Mouse (Mus musculus): Measurements from ENCODE around the gene Kat8. TPM values are rescaled to one million over a fixed set of nuclear protein-coding genes. Genes with fewer than 3 reads are reported as not detected.

Gene Kat8
- polyA plus RNA-seq, 1 experiment from 2014 or later = 42.8 TPM

DNA sequence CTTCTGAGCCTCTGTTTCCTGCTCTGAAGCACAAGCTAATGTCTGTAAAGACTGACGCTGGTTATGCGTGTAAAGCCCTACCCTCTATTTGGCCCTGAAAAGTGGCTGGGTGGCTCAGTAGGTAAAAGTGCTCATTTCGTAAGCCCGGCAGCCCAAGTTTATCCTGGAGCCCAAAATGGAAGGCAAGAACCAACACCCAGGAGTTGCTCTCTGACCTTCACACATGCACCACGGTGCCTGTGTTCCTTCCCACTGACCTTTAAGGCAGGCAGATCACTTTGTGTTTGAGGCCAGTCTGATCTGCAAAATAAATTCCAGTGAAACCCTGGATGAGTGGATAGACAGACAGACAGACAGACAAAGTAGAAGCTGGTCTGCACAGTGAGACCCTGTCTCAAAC lies 11.4 kb downstream of the Kat8 start:
- ATAC-seq (ENCODE audit: insufficient read depth) = no peak
- no peaks in the 10 kb centered on the region for H3K9me3 ChIP-seq (ENCODE audit: low read depth, low read length)
- no peak overlapping the region for H3K4me3 ChIP-seq (ENCODE audit: low read depth, low read length)
- TF ChIP-seq CTCF (IDR thresholded peaks at IDR 0.05; ENCODE audit: low read depth) = no peak
- WGBS = 80% methylated on average over 5 of the region's 5 CpGs
- H3K27me3 ChIP-seq (ENCODE audit: insufficient read depth, low read length) = peaks cover 5% of the 10 kb centered on the region; the same call in 1 of the 2 replicates
- no peak overlapping the region; the same call in 1 of the 2 replicates for H3K9ac ChIP-seq
- peaks cover 56% of the 10 kb centered on the region for H3K36me3 ChIP-seq (ENCODE audit: insufficient read depth)
- H3K4me1 ChIP-seq (ENCODE audit: insufficient read depth) = peaks cover 12% of the 10 kb centered on the region; the same call in 1 of the 2 replicates
- H3K4me2 ChIP-seq = no peak overlapping the region; the same call in 1 of the 2 replicates
- peak overlapping the region; percentile 71; the same call in 1 of the 2 replicates for H3K27ac ChIP-seq (ENCODE audit: low read depth)
- DNase-seq = no peak

DNA sequence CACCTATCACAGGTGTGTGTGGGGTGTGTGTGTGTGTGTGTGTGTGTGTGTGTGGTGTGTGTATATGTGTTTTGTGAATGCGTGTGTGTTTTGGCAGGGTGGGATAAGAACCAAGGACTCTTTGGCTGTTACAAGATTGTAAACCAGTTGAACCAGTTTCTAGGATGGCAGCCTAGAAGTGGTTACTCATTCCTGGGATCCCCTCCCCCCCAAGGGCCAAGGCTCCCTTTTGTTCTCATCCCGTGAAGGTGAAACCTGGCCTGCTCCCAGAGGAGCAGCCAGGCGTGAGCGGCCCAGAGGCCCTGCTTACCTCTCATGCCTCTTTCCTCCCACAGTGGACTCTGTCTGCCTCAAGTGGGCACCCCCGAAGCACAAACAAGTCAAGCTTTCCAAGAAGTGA lies 12.9 kb downstream of the Kat8 start:
- WGBS = 63% methylated on average over 5 of the region's 5 CpGs
- Histone ChIP-seq H3K4me3 (ENCODE audit: low read depth, low read length) (no peak overlapping the region), H3K36me3 (ENCODE audit: insufficient read depth) (peaks cover 54% of the 10 kb centered on the region), H3K27ac (ENCODE audit: low read depth) (peak overlapping the region; percentile 93), H3K9ac (peak overlapping the region; percentile 18; the same call in 1 of the 2 replicates), H3K9me3 (ENCODE audit: low read depth, low read length) (no peaks in the 10 kb centered on the region), H3K4me2 (peak overlapping the region; percentile 37; the same call in 1 of the 2 replicates), H3K4me1 (ENCODE audit: insufficient read depth) (peaks cover 12% of the 10 kb centered on the region; the same call in 1 of the 2 replicates), H3K27me3 (ENCODE audit: insufficient read depth, low read length) (peaks cover 5% of the 10 kb centered on the region; the same call in 1 of the 2 replicates)
- TF ChIP-seq CTCF (IDR thresholded peaks at IDR 0.05; ENCODE audit: low read depth) = no peak
- ATAC-seq (ENCODE audit: insufficient read depth) (peak; percentile 75), DNase-seq (peak; percentile 81)

DNA sequence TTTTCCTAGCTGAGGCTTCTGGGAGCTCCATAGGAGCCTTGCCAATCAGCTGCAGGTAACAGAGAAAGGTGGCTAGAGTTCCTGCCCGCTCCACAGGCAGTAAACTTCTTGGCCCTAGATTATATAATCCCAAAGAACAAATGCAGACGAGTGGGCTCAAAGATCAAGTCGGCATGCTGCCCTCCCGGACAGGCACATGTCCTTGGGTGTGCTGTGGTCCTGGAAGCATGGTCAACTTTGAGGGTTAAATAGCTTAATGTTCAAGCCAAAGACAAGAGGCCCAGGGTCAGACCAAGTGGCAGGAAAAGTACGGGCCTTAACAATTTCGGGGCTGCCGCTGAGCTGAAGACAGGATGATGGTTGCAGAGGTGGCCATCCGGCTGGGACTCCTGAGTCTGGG lies 13.8 kb downstream of the Kat8 start:
- DNase-seq (no peak), ATAC-seq (ENCODE audit: insufficient read depth) (no peak)
- H3K9ac ChIP-seq = peak overlapping the region; percentile 18; the same call in 1 of the 2 replicates
- peaks cover 12% of the 10 kb centered on the region; the same call in 1 of the 2 replicates for H3K4me1 ChIP-seq (ENCODE audit: insufficient read depth)
- H3K27ac ChIP-seq (ENCODE audit: low read depth) = peak overlapping the region; percentile 93
- 71% methylated on average over 8 of the region's 8 CpGs for whole genome bisulfite sequencing
- H3K4me2 ChIP-seq = peak overlapping the region; percentile 23; the same call in 1 of the 2 replicates
- no peak for TF ChIP-seq CTCF (IDR thresholded peaks at IDR 0.05; ENCODE audit: low read depth)
- H3K9me3 ChIP-seq (ENCODE audit: low read depth, low read length) = no peaks in the 10 kb centered on the region
- peaks cover 5% of the 10 kb centered on the region; the same call in 1 of the 2 replicates for H3K27me3 ChIP-seq (ENCODE audit: insufficient read depth, low read length)
- peaks cover 47% of the 10 kb centered on the region for H3K36me3 ChIP-seq (ENCODE audit: insufficient read depth)
- no peak overlapping the region for H3K4me3 ChIP-seq (ENCODE audit: low read depth, low read length)

DNA sequence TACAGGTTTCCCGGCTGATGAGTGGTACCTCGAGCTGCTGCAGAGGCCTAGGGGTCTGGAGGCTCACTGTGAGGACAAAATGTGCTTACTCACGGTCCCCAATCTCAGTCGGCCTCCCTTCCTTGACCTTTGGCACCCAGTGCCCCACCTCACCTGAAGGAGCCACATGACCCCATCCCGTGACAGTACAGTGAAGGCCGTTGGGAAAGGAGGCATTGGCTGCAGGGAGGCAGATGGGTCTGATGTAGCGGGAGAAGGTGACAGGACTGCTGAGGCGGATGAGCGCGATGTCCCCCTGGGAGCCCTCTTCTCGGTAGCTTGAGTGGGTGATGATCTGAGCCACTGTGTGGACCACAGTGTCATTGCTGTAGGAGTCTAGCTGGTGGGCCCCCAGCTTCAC lies 14.5 kb downstream of the Kat8 start:
- Histone ChIP-seq H3K9me3 (ENCODE audit: low read depth, low read length) (no peaks in the 10 kb centered on the region), H3K4me2 (no peak overlapping the region; the same call in 1 of the 2 replicates), H3K4me1 (ENCODE audit: insufficient read depth) (peaks cover 18% of the 10 kb centered on the region), H3K9ac (no peak overlapping the region), H3K27ac (ENCODE audit: low read depth) (peak overlapping the region; percentile 93; the same call in 1 of the 2 replicates), H3K36me3 (ENCODE audit: insufficient read depth) (peaks cover 47% of the 10 kb centered on the region), H3K4me3 (ENCODE audit: low read depth, low read length) (no peak overlapping the region), H3K27me3 (ENCODE audit: insufficient read depth, low read length) (peaks cover 5% of the 10 kb centered on the region; the same call in 1 of the 2 replicates)
- 77% methylated on average over 11 of the region's 11 CpGs for WGBS
- ATAC-seq (ENCODE audit: insufficient read depth) (no peak), DNase-seq (no peak)
- no peak for TF ChIP-seq CTCF (IDR thresholded peaks at IDR 0.05; ENCODE audit: low read depth)

DNA sequence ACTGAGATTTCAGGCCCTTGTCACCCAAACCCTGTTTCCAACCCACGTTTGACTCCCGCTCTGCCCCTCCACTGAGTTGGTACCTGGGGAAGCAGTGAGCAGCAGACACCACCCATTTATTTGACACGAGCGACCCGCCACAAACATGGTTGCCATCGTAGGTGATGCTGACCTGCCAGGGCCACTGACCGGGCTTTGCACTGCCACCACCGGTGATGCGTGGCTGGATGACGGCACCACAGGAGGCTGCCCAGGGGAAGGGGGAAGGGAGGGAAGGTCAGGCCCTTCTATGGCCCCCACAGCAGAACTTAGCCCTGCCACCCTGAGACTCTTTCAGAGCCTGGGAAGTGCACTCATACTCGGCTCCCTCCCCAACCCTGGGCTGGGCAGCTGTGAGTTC lies 15.4 kb downstream of the Kat8 start:
- 74% methylated on average over 11 of the region's 11 CpGs for WGBS
- no peaks in the 10 kb centered on the region for H3K9me3 ChIP-seq (ENCODE audit: low read depth, low read length)
- peaks cover 18% of the 10 kb centered on the region for H3K4me1 ChIP-seq (ENCODE audit: insufficient read depth)
- H3K27me3 ChIP-seq (ENCODE audit: insufficient read depth, low read length) = peaks cover 5% of the 10 kb centered on the region; the same call in 1 of the 2 replicates
- peak overlapping the region; percentile 42 for H3K4me3 ChIP-seq (ENCODE audit: low read depth, low read length)
- H3K4me2 ChIP-seq = peak overlapping the region; percentile 57
- TF ChIP-seq CTCF (IDR thresholded peaks at IDR 0.05; ENCODE audit: low read depth) = no peak
- ATAC-seq (ENCODE audit: insufficient read depth) (no peak), DNase-seq (no peak)
- peaks cover 44% of the 10 kb centered on the region for H3K36me3 ChIP-seq (ENCODE audit: insufficient read depth)
- no peak overlapping the region for H3K9ac ChIP-seq
- H3K27ac ChIP-seq (ENCODE audit: low read depth) = no peak overlapping the region

DNA sequence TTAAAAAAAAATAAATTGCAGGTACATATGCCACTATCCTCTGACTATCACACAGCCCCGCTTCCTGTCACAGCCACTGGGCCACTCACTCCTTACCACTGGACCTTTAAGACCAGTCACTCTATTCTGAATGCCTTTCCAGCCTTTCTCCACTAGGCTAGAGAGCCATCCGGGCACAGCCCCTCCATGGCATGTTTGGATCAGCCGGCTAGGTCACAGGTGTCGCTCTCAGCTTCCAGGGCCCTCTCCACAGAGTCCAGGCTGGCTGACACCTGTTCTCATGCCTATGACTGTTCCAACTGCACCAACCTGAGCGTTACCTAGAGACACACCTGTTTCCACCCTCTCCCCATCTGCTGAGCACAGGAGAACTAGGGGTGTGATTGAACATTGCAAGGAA lies 16.3 kb downstream of the Kat8 start:
- WGBS = 40% methylated on average over 5 of the region's 5 CpGs
- H3K27me3 ChIP-seq (ENCODE audit: insufficient read depth, low read length) = peaks cover 5% of the 10 kb centered on the region; the same call in 1 of the 2 replicates
- peak overlapping the region; percentile 54; the same call in 1 of the 2 replicates for H3K9ac ChIP-seq
- no peak for ATAC-seq (ENCODE audit: insufficient read depth)
- no peaks in the 10 kb centered on the region for H3K9me3 ChIP-seq (ENCODE audit: low read depth, low read length)
- H3K4me3 ChIP-seq (ENCODE audit: low read depth, low read length) = peak overlapping the region; percentile 42
- H3K4me2 ChIP-seq = peak overlapping the region; percentile 57
- peak; percentile 20; the same call in 1 of the 2 replicates for TF ChIP-seq CTCF (IDR thresholded peaks at IDR 0.05; ENCODE audit: low read depth)
- no peak for DNase-seq
- peak overlapping the region; percentile 74 for H3K27ac ChIP-seq (ENCODE audit: low read depth)
- peaks cover 12% of the 10 kb centered on the region for H3K4me1 ChIP-seq (ENCODE audit: insufficient read depth)
- H3K36me3 ChIP-seq (ENCODE audit: insufficient read depth) = peaks cover 35% of the 10 kb centered on the region

DNA sequence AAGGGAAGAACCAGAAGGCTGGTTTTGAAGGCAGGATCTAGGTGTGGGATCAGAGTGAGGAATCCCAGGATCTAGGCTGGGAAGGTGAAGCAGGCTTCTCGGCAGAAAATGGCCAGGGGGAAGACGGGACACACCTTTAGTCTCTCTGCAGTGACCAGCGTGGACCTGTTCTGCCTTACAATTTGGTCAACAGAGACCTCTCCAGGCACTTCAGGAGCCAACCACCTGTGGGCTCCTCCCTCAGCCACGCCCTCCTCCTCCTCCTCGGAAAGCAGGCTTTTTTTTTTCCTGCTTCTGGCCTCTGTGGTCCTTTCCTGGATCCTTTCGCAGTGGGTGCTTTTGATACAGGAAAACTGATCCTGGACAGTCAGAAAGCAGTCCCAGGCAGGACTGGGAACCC lies 17.6 kb downstream of the Kat8 start, which contains the start of gene Prss8:
Prss8 (minus strand) TSS at position 182 of the 400 bp plus-strand sequence.
- no peak for ATAC-seq (ENCODE audit: insufficient read depth)

More for the DNA sequence above, 17.6 kb downstream of the Kat8 start, which contains the start of gene Prss8:
- peak; percentile 69 for DNase-seq
- Histone ChIP-seq H3K4me3 (ENCODE audit: low read depth, low read length) (peak within 1 kb of the TSS; percentile 42), H3K9ac (peak within 1 kb of the TSS; percentile 54), H3K4me2 (peak within 1 kb of the TSS; percentile 57), H3K27me3 (ENCODE audit: insufficient read depth, low read length) (peaks cover 5% of the 10 kb centered on the region; the same call in 1 of the 2 replicates), H3K4me1 (ENCODE audit: insufficient read depth) (peaks cover 6% of the 10 kb centered on the region), H3K27ac (ENCODE audit: low read depth) (peak within 1 kb of the TSS; percentile 74), H3K36me3 (ENCODE audit: insufficient read depth) (peaks cover 22% of the 10 kb centered on the region), H3K9me3 (ENCODE audit: low read depth, low read length) (no peaks in the 10 kb centered on the region)
- no peak for TF ChIP-seq CTCF (IDR thresholded peaks at IDR 0.05; ENCODE audit: low read depth)
- 9% methylated on average over 6 of the region's 6 CpGs for WGBS
